Comparison of ENCODE assay signal across 18 mouse cellular contexts in the genomic region with DNA sequence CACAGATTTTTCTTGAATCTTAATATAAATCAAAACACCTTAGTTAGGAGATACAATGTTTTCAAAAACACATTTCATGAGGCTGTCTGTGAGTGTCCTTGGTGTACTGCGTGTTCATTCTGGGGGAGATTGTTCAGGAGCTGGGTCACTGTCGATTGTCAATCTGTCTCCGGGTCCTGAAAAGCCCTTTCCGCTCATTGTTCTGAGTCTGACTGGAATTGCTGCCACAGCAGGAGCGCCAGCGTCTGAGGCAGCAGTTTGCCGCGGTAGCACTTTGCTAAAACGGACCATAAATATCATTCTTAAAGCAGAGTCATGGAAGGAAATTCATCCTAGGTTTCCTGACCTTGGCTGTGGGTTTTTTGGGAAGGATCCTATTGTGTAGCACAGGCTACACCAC. TPM values are rescaled to one million over a fixed set of nuclear protein-coding genes. Genes with fewer than 3 reads are reported as not detected.
DNase-seq lines count a peak whose midpoint lies in the region; ATAC-seq and TF ChIP-seq lines count a peak whose summit lies in the region.
"Had no signal": no experiment of that assay in that cellular context is flagged by ENCODE, and none has a peak within 500 bp of the region (broad histone marks: within the 10 kb centered on the region; RNA-seq: fewer than 3 reads in every experiment).

No protein-coding gene starts in this region.

- peak overlapping the region; percentile 29; the same call in 1 of the 2 replicates for H3K27ac ChIP-seq in heart, adult 2 months
- H3K27ac ChIP-seq in heart, embryonic 11.5 days (ENCODE audit: low read depth, low read length) = no peak overlapping the region
- H3K27ac ChIP-seq in cortical plate, adult 2 months (ENCODE audit: insufficient read depth, low read length) = peak overlapping the region; percentile 81
- H3K27ac ChIP-seq: embryonic facial prominence, embryonic 15.5 days; layer of hippocampus, adult 2 months had no signal

- no peak for TF ChIP-seq EP300 in heart, adult 2 months (IDR thresholded peaks at IDR 0.05; ENCODE audit: insufficient read depth, low read depth, low read length)

- intact Hi-C loops in heart, adult 2 months (cut with DNase I) = no loop called here

- H3K27me3 ChIP-seq in heart, adult 2 months (ENCODE audit: control insufficient read depth, insufficient read depth, low read length) = no peaks in the 10 kb centered on the region
- no peaks in the 10 kb centered on the region for H3K27me3 ChIP-seq in heart, embryonic 11.5 days (ENCODE audit: control insufficient read depth, insufficient read depth, low read length)
- H3K27me3 ChIP-seq: embryonic facial prominence, embryonic 15.5 days had no signal

- 49% methylated on average over 9 of the region's 9 CpGs for WGBS in heart, adult 2 months
- 51% methylated on average over 9 of the region's 9 CpGs for WGBS in heart, embryonic 11.5 days (ENCODE audit: insufficient replicate concordance)

- no peaks in the 10 kb centered on the region for H3K9me3 ChIP-seq in heart, embryonic 11.5 days (replicated peaks; ENCODE audit: control insufficient read depth, low read length)
- H3K9me3 ChIP-seq: embryonic facial prominence, embryonic 15.5 days had no signal

- no peaks in the 10 kb centered on the region for H3K79me2 ChIP-seq in heart, adult 2 months (replicated peaks; ENCODE audit: control insufficient read depth, insufficient read depth, low read length)

- no peak for TF ChIP-seq CTCF in heart, adult 2 months (IDR thresholded peaks at IDR 0.05)
- TF ChIP-seq CTCF in cortical plate, adult 2 months (IDR thresholded peaks at IDR 0.05; ENCODE audit: extremely low read depth, insufficient read depth, low read length) = no peak

- no peak overlapping the region for H3K4me2 ChIP-seq in heart, embryonic 11.5 days
- H3K4me2 ChIP-seq: embryonic facial prominence, embryonic 15.5 days had no signal

- peak in 1 of 2 experiments; percentile 12 for DNase-seq in heart, adult 2 months
- DNase-seq in ZHBTc4 (ENCODE audit: low read depth, low spot score) = peak; percentile 27
- peak; percentile 40 for DNase-seq in kidney, adult 9 months
- DNase-seq in thymus, postnatal 36 days = no peak
- no peak for DNase-seq in cerebellum, adult 9-10 months
- DNase-seq: spleen, adult 18-20 months; thymus, adult 18-20 months had no signal

- no peak for TF ChIP-seq POLR2A in heart, adult 2 months (IDR thresholded peaks at IDR 0.05; ENCODE audit: insufficient read depth, low read depth, low read length)
- no peak for TF ChIP-seq POLR2A in cortical plate, adult 2 months (IDR thresholded peaks at IDR 0.05; ENCODE audit: extremely low read depth, insufficient read depth, low read length)

- no peaks in the 10 kb centered on the region for H3K4me1 ChIP-seq in heart, adult 2 months (ENCODE audit: control insufficient read depth, insufficient read depth, low read length)
- no peaks in the 10 kb centered on the region for H3K4me1 ChIP-seq in heart, embryonic 11.5 days (ENCODE audit: control insufficient read depth, insufficient read depth, low read length)
- H3K4me1 ChIP-seq in cortical plate, adult 2 months (ENCODE audit: control insufficient read depth, insufficient read depth, low read length) = peaks cover 3% of the 10 kb centered on the region; the same call in 1 of the 2 replicates
- H3K4me1 ChIP-seq: embryonic facial prominence, embryonic 15.5 days had no signal

- H3K9ac ChIP-seq in heart, adult 2 months (ENCODE audit: low read depth, low read length) = no peak overlapping the region
- no peak overlapping the region for H3K9ac ChIP-seq in heart, embryonic 11.5 days (ENCODE audit: low read depth, low read length)
- H3K9ac ChIP-seq: embryonic facial prominence, embryonic 15.5 days had no signal

- H3K36me3 ChIP-seq in heart, adult 2 months (ENCODE audit: control insufficient read depth, insufficient read depth, low read length) = no peaks in the 10 kb centered on the region
- H3K36me3 ChIP-seq in heart, embryonic 11.5 days (ENCODE audit: control insufficient read depth, insufficient read depth, low read length) = no peaks in the 10 kb centered on the region
- H3K36me3 ChIP-seq: embryonic facial prominence, embryonic 15.5 days had no signal

- ATAC-seq in heart, embryonic 11.5 days (replicated peaks; ENCODE audit: insufficient number of reproducible peaks, low FRiP score, low TSS enrichment) = no peak
- ATAC-seq in activated CD4-positive, CD25-positive, alpha-beta regulatory T cell, adult 4 months = no peak
- ATAC-seq: forebrain, embryonic 16.5 days had no signal

- no peak overlapping the region; the same call in 1 of the 2 replicates for H3K4me3 ChIP-seq in heart, adult 2 months
- H3K4me3 ChIP-seq in heart, embryonic 11.5 days (ENCODE audit: low read depth, low read length) = no peak overlapping the region
- H3K4me3 ChIP-seq in cortical plate, adult 2 months (ENCODE audit: insufficient read depth, low read length) = no peak overlapping the region
- H3K4me3 ChIP-seq: embryonic facial prominence, embryonic 15.5 days; layer of hippocampus, adult 2 months had no signal

RNA-seq across cellular contexts. Expression of a gene that starts 19.3 kb away (rescaled TPM):
- not detected for total RNA-seq in heart, adult 2 months (2021)
- polyA plus RNA-seq in heart, adult 2 months (2012; rRNA removed) = not detected in 2 replicates
- not detected in 2 replicates for polyA plus RNA-seq in heart, embryonic 11.5 days (2014; fragmentation: Nextera tagmentation; extraction: Ambion mirVana)
- not detected in 2 replicates for polyA plus RNA-seq in cortical plate, adult 2 months (2012; rRNA removed)
- polyA plus RNA-seq in activated CD4-positive, CD25-positive, alpha-beta regulatory T cell, adult 4 months (2017; shearing (Covaris generic)) = not detected
- total RNA-seq: CH12.LX; layer of hippocampus, adult 2 months; megakaryocyte-erythroid progenitor cell, adult 5-6 weeks; neutrophil, adult 5-6 weeks had no signal
- polyA plus RNA-seq: gonadal fat pad, adult 2 months had no signal

RNA-seq across cellular contexts. Expression of a gene that starts 21.9 kb away (rescaled TPM):
- total RNA-seq in heart, adult 2 months (2021) = 10 to 100 TPM; 26.9 to 31.0 TPM
- 6.8 and 12.7 TPM in 2 replicates for polyA plus RNA-seq in heart, adult 2 months (2012; rRNA removed)
- polyA plus RNA-seq in heart, embryonic 11.5 days (2014; fragmentation: Nextera tagmentation; extraction: Ambion mirVana) = 1.2 TPM in 2 replicates
- polyA plus RNA-seq in cortical plate, adult 2 months (2012; rRNA removed) = 25.1 and 27.0 TPM in 2 replicates
- polyA plus RNA-seq in activated CD4-positive, CD25-positive, alpha-beta regulatory T cell, adult 4 months (2017; shearing (Covaris generic)) = 1 to 10 TPM; 1.4 to 1.7 TPM
- total RNA-seq: megakaryocyte-erythroid progenitor cell, adult 5-6 weeks had no signal

RNA-seq across cellular contexts. Expression of a gene that starts 35.0 kb away (rescaled TPM):
- 10 to 100 TPM; 41.8 to 44.6 TPM for total RNA-seq in heart, adult 2 months (2021)
- polyA plus RNA-seq in heart, adult 2 months (2012; rRNA removed) = 22.2 and 29.3 TPM in 2 replicates
- 125 and 130 TPM in 2 replicates for polyA plus RNA-seq in heart, embryonic 11.5 days (2014; fragmentation: Nextera tagmentation; extraction: Ambion mirVana)
- 60.6 and 69.0 TPM in 2 replicates for polyA plus RNA-seq in cortical plate, adult 2 months (2012; rRNA removed)
- 100 to 1,000 TPM; 133 to 172 TPM for polyA plus RNA-seq in activated CD4-positive, CD25-positive, alpha-beta regulatory T cell, adult 4 months (2017; shearing (Covaris generic))

RNA-seq across cellular contexts. Expression of a gene that starts 57.0 kb away (rescaled TPM):
- not detected for total RNA-seq in heart, adult 2 months (2021)
- not detected in 2 replicates for polyA plus RNA-seq in heart, adult 2 months (2012; rRNA removed)
- polyA plus RNA-seq in heart, embryonic 11.5 days (2014; fragmentation: Nextera tagmentation; extraction: Ambion mirVana) = not detected in 2 replicates
- polyA plus RNA-seq in cortical plate, adult 2 months (2012; rRNA removed) = 0.04 TPM in 1 of 2 replicates, not detected in the other
- polyA plus RNA-seq in activated CD4-positive, CD25-positive, alpha-beta regulatory T cell, adult 4 months (2017; shearing (Covaris generic)) = not detected
- total RNA-seq: layer of hippocampus, adult 2 months; megakaryocyte-erythroid progenitor cell, adult 5-6 weeks; neutrophil, adult 5-6 weeks had no signal
- polyA plus RNA-seq: forebrain, embryonic 16.5 days; gonadal fat pad, adult 2 months; limb, embryonic 14.5 days had no signal

Comparison
In these comparisons a context has a peak if more than half of its experiments do, and no peak if none do; other contexts are left out.
1. DNase-seq: peak in ZHBTc4 (single experiment) and kidney, adult 9 months (single experiment); none in thymus, postnatal 36 days (0 of 2) and cerebellum, adult 9-10 months (single experiment).